Mouse (Mus musculus): ENCODE measurements around the gene Ntng1.

GRCm38 (mm10) chr3:109804145-109804544 lies 339.7 kb downstream of the Ntng1 start:
- no peak for TF ChIP-seq CTCF (conservative IDR thresholded peaks at IDR 0.05; ENCODE audit: insufficient read depth, insufficient read length, low read depth, low read length)
- TF ChIP-seq POLR2A (IDR thresholded peaks at IDR 0.05; ENCODE audit: low read depth, low read length): no peak

All from kidney, adult 2 months (tissue).